Mouse (Mus musculus): ENCODE results near the gene Abi1.

DNA sequence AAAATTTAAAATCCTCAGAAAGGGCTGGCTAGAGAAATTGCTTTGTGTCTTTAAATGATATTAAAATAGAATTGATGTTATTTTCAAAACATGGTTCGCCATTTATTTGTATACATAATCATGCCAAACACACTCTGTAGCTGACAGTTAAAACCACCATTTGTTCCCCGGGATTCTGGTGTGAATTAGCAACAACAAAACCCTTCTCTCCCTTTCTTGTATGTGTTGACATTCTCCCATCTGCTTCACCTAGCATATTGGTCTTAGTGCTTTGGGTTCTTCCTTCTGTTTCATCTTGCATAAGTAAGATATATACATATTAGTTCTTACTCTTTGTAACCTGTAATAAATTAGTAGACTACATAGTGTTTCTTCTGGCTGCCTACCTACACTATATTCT is 121.4 kb downstream of the Abi1 start:
- TF ChIP-seq CTCF (IDR thresholded peaks at IDR 0.05; ENCODE audit: control insufficient read depth, insufficient read depth, insufficient read length) (no peak), USF1 (IDR thresholded peaks at IDR 0.05; ENCODE audit: low read depth) (no peak), MYOG (IDR thresholded peaks at IDR 0.05; ENCODE audit: control insufficient read depth, extremely low read depth, insufficient read length) (no peak)

Data from C2C12 (cell line).